Mouse (Mus musculus) midbrain, postnatal 0 days (tissue): ENCODE data around the gene Plscr3. TPM values are rescaled to one million over a fixed set of nuclear protein-coding genes. Genes with fewer than 3 reads are reported as not detected.
A peak's percentile ranks its signal among the peaks of the same experiment; 100 is the strongest.

Source experiments
- ATAC-seq: fragments of 200-750 bp; cut with Nextera tagmentation; 2 replicates; pipeline ENCODE4 v1.8.0; 2017; ENCODE audit warnings: moderate number of reproducible peaks, mild to moderate bottlenecking, moderate TSS enrichment, moderate library complexity; ENCODE audit not compliant: low FRiP score
- DNase-seq: peaks from one replicate; pipeline ENCODE4 v3.0.0-alpha.2; 2015; ENCODE audit warnings: low spot score
- H3K27ac ChIP-seq: fragments of 300-500 bp; sonication (generic); 2 replicates; pipeline ENCODE4 v1.5.1; 2014; ENCODE audit warnings: low read depth, mild to moderate bottlenecking, low read length, mixed read lengths
- H3K27me3 ChIP-seq: fragments of 300-500 bp; sonication (generic); 2 replicates; pipeline ENCODE4 v1.6.1; 2014; ENCODE audit warnings: low read length, control low read depth, mixed read lengths; ENCODE audit not compliant: insufficient read depth
- H3K36me3 ChIP-seq: fragments of 300-500 bp; sonication (generic); 2 replicates; pipeline ENCODE4 v1.6.1; 2014; ENCODE audit warnings: low read length, control low read depth, mixed read lengths; ENCODE audit not compliant: insufficient read depth
- H3K4me1 ChIP-seq: fragments of 300-500 bp; sonication (generic); 2 replicates; pipeline ENCODE4 v1.6.1; 2014; ENCODE audit warnings: mild to moderate bottlenecking, control low read depth, antibody characterized with exemption, low read length, mixed read lengths; ENCODE audit not compliant: insufficient read depth
- H3K4me2 ChIP-seq: fragments of 300-500 bp; sonication (generic); 2 replicates; pipeline ENCODE4 v1.6.1; 2014; ENCODE audit warnings: low read depth, mild to moderate bottlenecking, low read length, mixed read lengths; ENCODE audit not compliant: poor library complexity, severe bottlenecking
- H3K4me3 ChIP-seq: fragments of 300-500 bp; sonication (generic); 2 replicates; pipeline ENCODE4 v1.5.1; 2014; ENCODE audit warnings: low read depth, mild to moderate bottlenecking, low read length, moderate library complexity
- H3K9ac ChIP-seq: fragments of 300-500 bp; sonication (generic); replicated peaks from 2 replicates; pipeline ENCODE4 v1.6.1; 2014; ENCODE audit warnings: mild to moderate bottlenecking, low read length, moderate library complexity, mixed read lengths; ENCODE audit not compliant: poor library complexity, severe bottlenecking
- H3K9me3 ChIP-seq: fragments of 300-500 bp; sonication (generic); 2 replicates; pipeline ENCODE4 v1.6.1; 2016; ENCODE audit warnings: low read length, control low read depth
- CTCF ChIP-seq: IDR thresholded peaks from 2 replicates; pipeline ENCODE4 v1.5.1; 2016; ENCODE audit warnings: antibody characterized with exemption, mild to moderate bottlenecking
- WGBS: fragments of 180-500 bp; shearing (Covaris S2); extraction: QIAGEN DNeasy Blood & Tissue Kit; methylation state at CpG from one replicate; pipeline ENCODE4 v1.1.7; 2014; 5-methylcytosine and 5-hydroxymethylcytosine counted together
- polyA plus RNA-seq: library from polyadenylated mRNA; unstranded; fragments of >200 nt; fragmentation: Nextera tagmentation; extraction: Ambion mirVana; gene quantifications from 2 replicates; pipeline ENCODE4 v1.2.1, GENCODE M21; 2015
- total RNA-seq: library from RNA; depleted of rRNA; stranded (reverse); fragments of >200 nt; gene quantifications from 2 replicates; pipeline ENCODE4 v1.2.3, GENCODE M21; 2014

Gene Plscr3
- total and polyA plus RNA-seq, 2 experiments from 2014 or later: 24.1 to 33.5 TPM

GRCm38 (mm10) chr11:69876186-69876585, 30.0 kb downstream of the Plscr3 start:
- H3K4me3 ChIP-seq: no peak overlapping the region
- no peaks in the 10 kb centered on the region for H3K9me3 ChIP-seq
- H3K4me2 ChIP-seq: no peak overlapping the region
- no peak overlapping the region for H3K27ac ChIP-seq
- H3K36me3 ChIP-seq: no peaks in the 10 kb centered on the region
- ATAC-seq (no peak), DNase-seq (no peak)
- WGBS: 68% methylated on average over 7 of the region's 7 CpGs
- no peak overlapping the region for H3K9ac ChIP-seq
- no peak for TF ChIP-seq CTCF
- H3K4me1 ChIP-seq: no peaks in the 10 kb centered on the region
- H3K27me3 ChIP-seq: no peaks in the 10 kb centered on the region

GRCm38 (mm10) chr11:69876867-69877266, 30.7 kb downstream of the Plscr3 start:
- no peak overlapping the region for H3K4me3 ChIP-seq
- H3K27ac ChIP-seq: no peak overlapping the region
- 3% methylated on average over 12 of the region's 12 CpGs for WGBS
- no peak overlapping the region for H3K9ac ChIP-seq
- H3K36me3 ChIP-seq: no peaks in the 10 kb centered on the region
- DNase-seq (peak; percentile 83), ATAC-seq (no peak)
- H3K4me2 ChIP-seq: peak overlapping the region; percentile 10; the same call in 1 of the 2 replicates
- H3K27me3 ChIP-seq: no peaks in the 10 kb centered on the region
- H3K4me1 ChIP-seq: no peaks in the 10 kb centered on the region
- no peaks in the 10 kb centered on the region for H3K9me3 ChIP-seq
- peak; percentile 80 for TF ChIP-seq CTCF

GRCm38 (mm10) chr11:69877878-69878277, 31.7 kb downstream of the Plscr3 start, which contains the start of gene Tmem95:
TSS of gene Tmem95 (minus strand) at chr11:69878018.
- WGBS: 87% methylated on average over 11 of the region's 11 CpGs
- no peak within 1 kb of the TSS for H3K4me3 ChIP-seq
- peak within 1 kb of the TSS; percentile 10; the same call in 1 of the 2 replicates for H3K4me2 ChIP-seq
- no peaks in the 10 kb centered on the region for H3K9me3 ChIP-seq
- H3K27me3 ChIP-seq: no peaks in the 10 kb centered on the region
- no peak for DNase-seq
- no peaks in the 10 kb centered on the region for H3K4me1 ChIP-seq
- no peak for ATAC-seq
- no peaks in the 10 kb centered on the region for H3K36me3 ChIP-seq
- 0 out of 2 replicates have a peak within 1 kb of the TSS, but pooled peaks have one; percentile 24 for H3K9ac ChIP-seq
- no peak for TF ChIP-seq CTCF
- 0 out of 2 replicates have a peak within 1 kb of the TSS, but pooled peaks have one; percentile 32 for H3K27ac ChIP-seq

GRCm38 (mm10) chr11:69878399-69878798, 32.2 kb downstream of the Plscr3 start:
- Histone ChIP-seq H3K36me3 (no peaks in the 10 kb centered on the region), H3K27me3 (no peaks in the 10 kb centered on the region), H3K9ac (0 out of 2 replicates have a peak overlapping the region, but pooled peaks have one; percentile 24), H3K4me2 (no peak overlapping the region), H3K4me1 (no peaks in the 10 kb centered on the region), H3K4me3 (no peak overlapping the region), H3K27ac (0 out of 2 replicates have a peak overlapping the region, but pooled peaks have one; percentile 32), H3K9me3 (no peaks in the 10 kb centered on the region)
- TF ChIP-seq CTCF: no peak
- ATAC-seq: no peak
- WGBS: 42% methylated on average over 3 of the region's 3 CpGs
- peak; percentile 18 for DNase-seq

- WGBS: 93% methylated on average over 6 of the region's 6 CpGs
- no peak overlapping the region for H3K4me3 ChIP-seq
- TF ChIP-seq CTCF: no peak
- DNase-seq: no peak
- no peaks in the 10 kb centered on the region for H3K9me3 ChIP-seq
- H3K27me3 ChIP-seq: no peaks in the 10 kb centered on the region
- H3K9ac ChIP-seq: no peak overlapping the region
- H3K36me3 ChIP-seq: no peaks in the 10 kb centered on the region
- no peak overlapping the region for H3K4me2 ChIP-seq
- no peak for ATAC-seq
- no peaks in the 10 kb centered on the region for H3K4me1 ChIP-seq
- no peak overlapping the region for H3K27ac ChIP-seq
These were observed 32.8 kb downstream of the Plscr3 start for GRCm38 (mm10) chr11:69878952-69879351.

GRCm38 (mm10) chr11:69879711-69880110, 33.5 kb downstream of the Plscr3 start:
- no peak for TF ChIP-seq CTCF
- H3K9ac ChIP-seq: no peak overlapping the region
- no peak overlapping the region for H3K27ac ChIP-seq
- DNase-seq (no peak), ATAC-seq (no peak)
- no peaks in the 10 kb centered on the region for H3K27me3 ChIP-seq
- H3K36me3 ChIP-seq: no peaks in the 10 kb centered on the region
- no peaks in the 10 kb centered on the region for H3K4me1 ChIP-seq
- WGBS: 63% methylated on average over 15 of the region's 15 CpGs
- H3K4me3 ChIP-seq: no peak overlapping the region
- no peaks in the 10 kb centered on the region for H3K9me3 ChIP-seq
- peak overlapping the region; percentile 78 for H3K4me2 ChIP-seq
